Mouse (Mus musculus): Measurements from ENCODE around the gene Abcc1.
A peak's percentile ranks its signal among the peaks of the same experiment; 100 is the strongest.

Gene Abcc1

DNA sequence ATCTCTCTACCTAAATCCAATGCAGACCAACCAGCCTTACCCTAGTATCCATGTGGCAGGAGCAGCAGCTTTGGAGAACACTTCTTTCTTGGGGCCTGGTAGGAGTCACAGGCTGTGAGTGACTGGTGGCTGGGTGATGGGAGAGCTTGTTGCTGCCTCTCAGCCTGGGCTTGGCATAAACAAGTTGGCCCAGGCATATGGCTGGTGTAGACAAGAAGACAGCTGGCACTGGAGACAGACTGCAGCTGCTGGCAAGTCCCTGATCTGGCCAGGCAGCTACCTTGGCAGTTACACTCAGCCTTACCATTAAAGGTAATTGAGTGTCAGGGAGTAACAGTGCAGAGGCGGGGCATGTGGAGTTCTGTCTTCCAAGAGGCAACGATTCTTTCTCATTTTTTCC is 16.0 kb downstream of the Abcc1 start:
- DNase-seq = no peak

DNA sequence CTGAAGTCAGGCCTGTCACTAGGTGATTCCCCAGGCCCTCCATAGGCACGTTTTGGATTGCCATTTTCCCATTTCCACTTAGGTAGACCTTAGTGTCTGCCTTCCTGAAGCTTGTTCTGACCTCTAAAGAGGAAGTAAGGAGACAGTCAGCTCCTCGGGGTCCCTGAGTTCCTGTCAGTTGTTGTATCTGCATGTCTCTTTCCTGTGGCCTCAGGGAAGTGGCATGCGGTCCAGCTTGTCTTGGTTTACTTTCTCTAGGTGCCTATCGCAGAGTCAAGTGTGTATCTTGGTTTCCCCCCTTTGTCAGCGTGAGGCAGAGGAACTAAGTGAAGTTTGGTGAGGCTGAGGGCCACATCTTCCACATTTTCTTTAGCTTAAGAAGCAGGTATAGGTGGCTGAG is 17.3 kb downstream of the Abcc1 start:
- no peak for DNase-seq

DNA sequence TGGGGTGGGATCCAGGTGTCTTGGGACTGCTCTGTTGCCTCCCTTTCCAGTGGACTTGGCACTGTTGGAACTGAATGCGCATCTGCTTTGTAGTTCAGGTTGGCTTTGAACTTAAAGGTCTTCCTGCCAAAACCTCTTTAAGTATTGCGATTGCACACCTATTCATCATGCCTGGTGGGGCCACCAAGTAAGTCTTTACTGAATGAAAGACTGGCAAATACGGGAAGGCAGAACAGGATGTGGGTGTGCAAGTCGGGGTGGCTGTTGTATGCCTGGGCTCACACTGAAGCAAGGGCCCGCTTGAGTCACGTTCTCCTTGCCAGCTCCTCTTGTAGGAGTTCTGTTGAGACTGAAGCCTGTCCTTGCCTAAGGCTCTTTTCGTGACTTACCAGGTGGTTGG is 18.5 kb downstream of the Abcc1 start:
- DNase-seq = no peak

DNA sequence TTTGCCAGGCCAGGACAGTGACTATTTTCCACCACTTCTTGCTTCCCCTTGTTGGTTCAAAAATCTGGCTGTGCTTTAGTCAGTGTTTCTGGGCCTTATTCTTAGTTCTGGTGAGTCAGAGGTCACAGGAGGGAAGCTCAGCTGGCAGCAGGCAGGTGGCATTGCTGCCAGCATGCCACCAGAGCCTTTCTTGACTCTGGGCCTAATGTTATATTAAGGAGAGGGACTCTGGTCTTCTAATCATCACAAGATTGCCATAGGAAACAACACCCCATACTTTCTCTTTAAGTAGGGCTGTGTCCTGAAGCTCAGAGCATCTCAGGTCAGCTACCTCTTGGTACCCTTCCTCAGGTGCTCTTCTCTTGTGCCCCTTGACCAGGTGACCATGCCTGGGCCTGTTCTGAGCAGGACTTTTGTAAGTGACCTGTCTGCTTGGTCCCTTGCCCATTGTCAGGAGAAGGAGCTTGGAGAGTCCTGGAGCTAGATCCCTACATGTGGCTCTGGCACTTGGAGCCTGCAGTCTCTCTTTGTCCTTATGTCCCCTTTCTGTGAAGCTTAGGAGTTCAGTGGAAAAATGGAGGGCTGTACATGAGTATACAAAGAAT is 19.8 kb downstream of the Abcc1 start:
- no peak for DNase-seq

DNA sequence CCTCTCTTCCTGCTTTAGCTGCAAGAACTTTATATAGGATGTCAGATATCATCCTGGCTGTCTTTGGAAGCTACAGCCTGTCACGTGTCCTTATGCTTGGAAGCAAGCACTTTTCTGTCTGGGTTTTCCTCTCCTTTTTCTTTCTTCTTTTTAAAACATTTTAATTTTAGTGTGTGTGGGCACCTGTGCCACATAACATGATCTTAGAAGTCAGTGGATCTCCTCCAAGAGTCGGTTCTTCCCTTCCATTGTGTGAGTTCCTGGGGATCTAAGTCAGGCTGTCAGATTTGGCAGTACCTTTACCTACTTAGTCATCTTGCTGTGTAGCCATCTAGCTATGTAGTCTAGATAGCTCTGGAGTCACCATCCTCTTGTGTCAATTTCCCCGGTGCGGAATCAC is 37.9 kb downstream of the Abcc1 start:
- no peak for DNase-seq

DNA sequence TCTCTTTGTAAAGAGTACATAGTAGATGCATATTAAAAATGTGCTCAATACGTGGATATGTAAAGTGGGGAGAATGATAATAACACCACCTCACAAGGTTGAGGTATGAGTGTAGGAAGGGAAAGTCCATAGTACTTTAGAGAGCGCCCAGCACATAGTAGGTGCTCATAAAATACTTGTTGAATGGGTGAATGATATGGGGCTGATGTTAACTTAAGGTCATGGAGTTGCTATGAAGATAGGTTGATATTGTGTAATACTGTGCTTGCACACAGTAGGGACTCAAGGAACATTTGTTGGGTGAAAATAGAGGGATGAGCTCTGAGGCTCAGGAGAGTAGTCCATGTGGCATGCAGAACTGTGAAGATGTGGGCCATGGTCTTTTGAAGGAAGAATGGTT is 42.1 kb downstream of the Abcc1 start:
- no peak for DNase-seq

DNA sequence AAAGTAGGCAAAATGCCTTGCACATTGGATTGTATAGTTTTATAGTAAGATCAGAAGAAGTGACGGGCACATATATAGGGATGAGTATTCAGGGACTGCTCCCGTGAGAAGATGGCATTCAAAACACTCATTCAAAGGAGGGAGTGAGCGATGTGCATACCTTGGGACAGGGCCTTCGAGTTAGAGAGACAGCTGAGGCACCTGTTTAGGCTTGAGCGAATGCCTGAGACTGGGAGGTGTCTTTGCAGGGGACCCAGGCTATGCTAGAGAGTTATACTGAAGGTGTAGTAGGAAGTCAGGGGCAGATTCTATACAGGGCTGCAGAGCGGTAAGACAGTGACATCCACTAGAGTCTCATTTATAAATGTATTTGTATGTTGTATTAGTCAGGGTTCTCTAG is 44.3 kb downstream of the Abcc1 start:
- DNase-seq = no peak

DNA sequence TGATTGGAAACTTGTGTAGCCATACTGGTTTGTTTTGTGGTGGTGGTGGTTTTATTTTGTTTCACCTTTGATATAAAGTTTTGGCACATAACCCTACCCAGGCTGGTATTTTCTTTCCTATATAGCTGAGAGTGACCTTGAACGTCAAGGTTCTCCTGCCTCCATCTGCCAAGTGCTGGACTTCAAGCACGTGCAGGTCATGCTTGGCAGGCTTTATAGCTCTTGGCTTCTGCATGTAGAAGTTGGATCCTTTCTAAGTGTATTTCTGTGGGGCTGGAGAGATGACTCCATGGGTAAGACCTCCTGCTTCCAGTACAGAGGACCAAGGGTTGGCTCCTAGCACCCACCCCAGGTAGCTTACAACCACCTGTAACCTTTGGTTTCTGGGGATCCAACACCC is 47.8 kb downstream of the Abcc1 start:
- peak; percentile 59 for DNase-seq

DNA sequence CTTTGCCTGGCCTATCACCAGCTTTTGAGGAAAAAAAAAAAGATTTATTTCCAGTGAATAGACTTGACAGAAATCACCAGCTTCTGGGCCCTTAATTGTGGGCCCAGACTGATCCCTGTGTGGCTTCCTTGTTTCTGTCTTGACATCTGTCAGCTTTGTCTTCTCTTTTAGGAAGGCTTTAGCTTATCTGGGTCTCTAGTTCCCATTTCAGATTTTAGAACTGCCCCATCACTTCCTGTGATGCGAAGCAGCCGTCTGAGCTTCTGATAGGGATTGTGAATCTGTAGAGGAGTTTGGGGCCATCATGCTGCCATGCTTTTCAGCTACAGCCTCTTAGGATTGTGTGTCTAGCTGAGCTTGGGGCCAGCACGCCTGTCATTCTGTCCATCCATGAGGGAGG is 48.4 kb downstream of the Abcc1 start:
- no peak for DNase-seq

DNA sequence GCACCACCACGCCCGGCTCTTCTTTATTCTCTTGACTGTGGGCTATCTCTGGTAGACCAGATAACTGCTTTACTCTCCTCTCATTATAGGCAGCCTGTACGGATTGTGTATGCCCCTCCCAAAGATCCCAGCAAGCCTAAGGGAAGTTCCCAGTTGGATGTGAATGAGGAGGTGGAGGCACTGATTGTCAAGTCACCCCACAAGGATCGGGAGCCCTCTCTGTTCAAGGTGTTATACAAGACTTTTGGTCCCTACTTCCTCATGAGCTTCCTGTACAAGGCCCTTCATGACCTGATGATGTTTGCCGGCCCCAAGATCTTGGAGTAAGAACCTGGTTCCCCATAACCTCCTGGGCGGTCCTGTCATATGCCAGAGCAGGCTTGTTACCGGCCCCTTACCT is 49.3 kb downstream of the Abcc1 start:
- no peak for DNase-seq

DNA sequence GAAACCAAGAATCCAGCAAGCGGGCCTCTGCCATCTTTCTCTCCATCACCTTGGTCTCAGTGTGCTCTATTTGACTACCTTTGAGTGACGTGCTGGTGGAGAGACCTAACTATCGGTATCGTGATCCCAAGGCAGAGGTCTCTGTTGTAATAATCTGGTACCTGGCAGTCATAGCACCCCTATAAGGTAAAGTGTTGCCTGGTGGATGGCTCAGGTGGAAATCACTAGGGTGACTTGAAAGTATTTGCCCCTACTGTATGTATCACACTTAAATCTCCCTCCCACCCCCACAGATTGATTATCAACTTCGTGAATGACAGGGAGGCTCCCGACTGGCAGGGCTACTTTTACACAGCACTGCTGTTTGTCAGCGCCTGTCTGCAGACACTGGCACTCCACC is 49.8 kb downstream of the Abcc1 start:
- DNase-seq = no peak

DNA sequence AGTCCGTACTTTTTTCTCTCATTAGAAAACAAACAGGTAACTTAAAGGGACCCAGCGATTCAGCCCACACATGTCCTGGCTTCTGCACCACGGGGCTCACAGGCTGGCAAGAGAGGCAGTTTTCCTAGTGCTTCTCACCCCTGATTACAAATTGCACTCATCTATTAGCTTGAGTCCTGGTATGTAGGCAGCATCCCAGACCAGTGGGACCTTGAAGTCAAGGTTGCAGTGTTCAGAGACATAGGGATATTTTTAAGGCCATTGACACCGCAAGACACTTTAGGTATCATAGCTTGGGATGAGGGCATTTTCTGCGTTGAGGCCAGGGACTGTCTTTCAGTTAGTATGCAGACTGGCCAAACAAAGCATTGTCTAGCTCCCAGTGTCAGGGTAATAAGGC is 51.2 kb downstream of the Abcc1 start:
- no peak for DNase-seq

DNA sequence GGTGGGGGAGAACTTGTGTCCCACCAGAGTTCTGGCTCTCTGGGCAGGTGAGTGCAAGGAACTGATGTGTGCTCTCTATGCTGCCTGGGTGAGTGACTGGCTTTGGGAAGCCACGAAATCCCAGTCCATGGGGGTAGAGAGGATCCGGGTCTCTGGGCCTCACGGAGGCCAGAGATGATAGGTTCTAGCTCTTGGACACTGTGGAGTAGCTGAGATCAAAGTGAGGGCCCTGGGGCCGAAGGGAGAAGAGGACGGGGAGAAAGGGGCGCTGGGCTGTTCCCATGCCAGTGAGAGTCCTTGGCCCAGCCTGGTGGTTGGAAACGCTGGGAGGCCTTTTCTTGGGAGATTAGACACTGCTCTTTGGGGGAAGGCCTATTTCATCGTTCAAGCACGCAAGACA is 53.8 kb downstream of the Abcc1 start:
- no peak for DNase-seq

DNA sequence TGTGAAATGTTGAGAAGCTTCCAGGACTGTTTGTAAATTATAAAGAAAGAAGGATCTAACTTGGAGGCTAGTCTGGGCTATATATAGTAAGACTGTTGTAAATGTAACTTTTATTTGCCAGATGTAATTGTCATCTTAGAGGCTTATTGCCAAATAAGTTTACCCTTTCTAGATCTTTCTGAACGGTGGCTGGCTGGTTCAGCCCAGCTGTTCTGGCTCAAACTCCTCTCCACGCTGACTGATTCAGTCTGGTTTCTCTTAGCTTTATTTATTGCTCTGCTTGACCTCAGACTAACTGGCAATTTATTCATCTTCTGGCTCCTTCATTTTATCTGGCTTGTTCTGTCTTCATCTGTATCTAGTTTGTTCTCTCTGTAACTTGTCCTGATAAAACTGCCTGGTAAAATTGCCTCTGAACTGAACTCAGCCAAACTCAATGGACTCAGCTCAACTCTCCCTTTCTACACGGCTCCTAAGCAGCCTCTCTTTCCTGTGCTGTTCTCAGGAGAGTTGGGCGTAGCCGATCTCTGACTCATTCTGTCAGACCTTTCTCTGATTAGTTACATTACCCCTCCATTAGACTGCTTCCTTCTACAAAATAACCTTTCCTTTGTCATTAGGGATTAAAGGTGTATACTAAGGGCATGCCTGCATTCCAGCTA is 55.7 kb downstream of the Abcc1 start:
- no peak for DNase-seq

DNA sequence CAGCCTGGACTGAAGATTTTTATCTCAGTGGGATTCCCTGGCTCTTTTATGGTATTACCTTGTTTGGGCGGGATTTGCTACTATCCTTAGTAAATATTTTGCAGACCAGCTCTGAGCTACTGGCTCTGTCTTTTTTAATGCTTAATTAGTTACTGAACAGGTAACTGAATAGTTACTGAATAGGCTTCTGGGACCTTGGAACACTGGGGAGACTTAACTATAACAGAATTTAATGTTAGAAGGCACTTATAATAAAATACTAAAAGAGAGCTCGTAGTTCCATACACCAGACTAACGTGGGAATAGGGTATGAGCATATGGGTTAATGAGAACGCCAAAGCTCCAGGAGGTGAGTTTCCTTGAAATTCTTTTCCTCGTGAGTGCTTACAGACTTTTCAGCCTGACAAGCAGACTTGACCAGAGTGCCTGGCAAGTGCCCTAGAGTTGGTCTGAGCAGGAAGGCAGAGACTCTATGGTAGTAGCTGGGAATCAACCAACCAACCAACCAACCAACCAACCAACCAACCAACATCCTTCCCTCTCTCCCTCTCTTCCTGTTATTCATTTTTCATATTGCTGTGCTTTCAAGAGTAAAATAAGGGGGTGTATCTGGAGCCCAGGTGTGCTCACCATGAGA is 59.3 kb downstream of the Abcc1 start:
- DNase-seq = peak; percentile 69

DNA sequence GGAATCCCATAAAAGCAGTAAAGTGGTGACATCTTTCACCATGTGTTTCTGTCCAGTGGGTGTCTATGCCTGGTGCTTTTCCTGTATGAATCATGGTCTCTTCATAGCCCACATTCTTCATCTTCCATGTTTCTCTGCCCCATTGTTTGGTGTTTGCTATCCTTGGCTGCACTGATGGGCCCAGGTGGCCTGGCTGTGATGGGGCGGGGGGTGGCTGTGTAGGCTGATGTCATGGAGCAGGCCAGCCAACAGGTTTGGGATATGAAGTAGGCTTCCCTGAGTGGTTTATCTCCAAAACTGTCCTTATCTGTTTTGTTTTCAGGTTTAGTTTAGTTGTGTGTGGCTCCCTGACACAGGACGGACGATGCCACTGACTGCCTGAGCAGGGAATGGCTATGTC is 60.7 kb downstream of the Abcc1 start:
- no peak for DNase-seq

DNA sequence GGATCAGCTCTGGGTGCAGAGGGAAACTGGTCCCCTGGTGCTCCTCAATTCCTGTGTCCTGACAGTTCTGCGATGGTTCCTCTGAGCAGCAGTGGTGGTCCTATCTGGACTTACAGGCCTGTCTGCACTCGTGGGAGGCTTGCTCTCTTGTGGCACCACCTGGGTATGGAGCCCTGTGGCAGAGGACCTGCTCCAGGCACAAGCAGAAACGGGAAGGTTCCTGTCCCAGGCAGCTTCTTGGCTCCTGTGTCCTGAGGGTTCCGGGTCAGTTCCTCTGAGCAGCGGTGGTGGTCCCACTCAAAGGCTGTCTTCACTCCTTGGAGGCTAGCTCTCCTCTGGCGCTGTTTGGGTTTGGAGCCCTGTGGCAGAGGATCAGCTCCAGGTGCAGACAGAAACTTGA is 68.0 kb downstream of the Abcc1 start:
- no peak for DNase-seq

DNA sequence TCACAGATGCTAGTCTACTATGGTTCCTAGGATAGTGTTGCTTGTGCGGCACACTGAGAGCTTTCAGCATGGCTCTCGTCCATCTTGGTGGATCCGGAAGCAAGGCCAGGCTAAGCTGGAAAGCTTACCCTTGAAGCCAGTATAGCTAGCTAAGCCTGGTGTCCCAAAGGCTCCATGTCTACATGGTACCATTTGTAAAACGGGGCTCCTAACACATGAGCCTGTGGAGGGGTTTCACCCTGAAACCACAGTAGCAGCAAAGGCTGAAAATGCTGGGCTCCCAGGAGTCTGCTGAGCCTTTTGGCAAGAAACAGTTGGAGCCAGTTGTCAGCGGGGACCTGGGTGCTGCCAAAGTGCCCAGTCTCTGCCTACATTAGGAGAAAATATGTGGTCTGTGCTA is 71.6 kb downstream of the Abcc1 start:
- DNase-seq = no peak

DNA sequence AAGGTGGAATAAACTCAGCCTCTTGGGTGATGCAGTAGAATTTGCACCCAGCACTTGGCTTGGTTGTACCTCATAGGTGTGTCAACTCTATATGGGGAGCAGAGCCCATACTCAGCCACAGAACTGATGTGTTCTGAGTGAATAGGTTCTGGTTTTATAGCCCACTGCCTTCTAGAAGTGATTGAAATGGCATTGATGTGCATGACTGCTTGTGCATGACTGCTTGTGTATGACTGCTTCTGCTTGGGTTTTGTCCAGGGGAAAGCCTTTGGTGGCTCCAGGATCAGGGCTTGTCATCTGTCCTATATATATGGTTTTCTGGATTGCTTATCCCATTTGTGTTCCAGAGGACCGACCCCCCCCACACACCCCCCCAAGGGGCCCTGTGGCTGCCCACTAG is 74.2 kb downstream of the Abcc1 start:
- peak; percentile 23 for DNase-seq

DNA sequence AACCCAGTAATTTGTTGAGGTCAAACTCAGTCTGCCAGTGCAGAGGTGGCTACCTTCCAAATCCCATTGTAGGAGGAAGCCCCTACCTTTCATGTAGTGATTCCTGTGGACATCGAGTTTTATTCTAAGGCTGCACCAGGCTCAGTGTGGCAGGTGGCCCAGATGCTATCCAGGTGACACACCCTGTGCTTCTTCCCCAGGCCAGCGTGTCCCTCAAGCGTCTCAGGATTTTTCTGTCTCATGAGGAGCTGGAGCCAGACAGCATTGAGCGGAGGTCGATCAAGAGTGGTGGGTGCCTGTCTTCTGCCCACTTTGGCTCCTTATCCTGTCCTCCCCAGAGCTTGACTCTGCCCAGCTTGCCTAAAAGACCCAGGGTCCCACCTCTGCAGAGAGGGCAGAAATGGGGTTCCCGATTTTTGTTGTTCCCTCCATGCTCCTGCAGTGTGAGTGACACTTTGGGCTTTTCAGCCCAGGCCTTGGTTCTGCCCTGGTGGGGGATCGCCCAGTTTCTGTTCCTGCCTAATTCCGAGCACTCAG is 76.2 kb downstream of the Abcc1 start:
- DNase-seq = no peak

DNA sequence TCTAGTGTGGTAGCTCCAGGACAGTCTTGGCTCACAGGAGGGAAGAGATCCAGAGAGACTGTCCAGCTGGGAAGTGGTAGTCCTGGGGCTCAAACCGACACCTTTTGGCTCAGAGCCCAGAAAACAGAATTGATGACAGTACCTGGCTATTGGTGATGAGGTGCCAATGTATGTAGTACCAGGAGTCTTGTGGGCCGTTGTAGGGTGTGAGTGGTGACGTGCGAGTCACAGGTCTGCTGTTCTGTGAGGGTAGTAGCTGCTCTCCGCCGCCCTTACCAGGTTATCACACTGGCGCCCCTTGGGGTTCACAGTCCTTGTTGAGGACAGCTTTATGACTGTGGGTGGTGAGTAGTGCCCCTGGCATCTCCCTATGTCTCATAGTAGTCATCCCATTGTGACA is 77.2 kb downstream of the Abcc1 start:
- no peak for DNase-seq

DNA sequence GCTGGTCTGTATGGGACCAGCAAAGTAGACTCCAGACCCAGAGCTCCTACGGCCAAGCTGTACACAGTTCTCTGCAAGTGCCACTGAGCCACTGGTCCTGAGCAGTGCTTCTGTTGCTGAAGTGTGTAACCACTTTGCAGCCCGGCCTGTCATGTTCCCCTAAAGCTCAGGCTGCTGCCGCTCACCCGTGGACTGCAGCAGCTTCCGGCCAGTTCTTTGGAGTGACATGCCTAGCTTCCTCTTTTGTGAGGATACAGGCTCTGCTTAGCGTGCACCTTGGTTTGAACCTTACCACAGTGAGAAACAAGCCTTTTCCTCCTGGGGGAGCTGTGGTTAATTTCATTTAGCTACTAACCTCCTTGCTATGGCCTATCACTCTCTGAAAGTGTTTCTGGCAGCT is 77.7 kb downstream of the Abcc1 start:
- no peak for DNase-seq

DNA sequence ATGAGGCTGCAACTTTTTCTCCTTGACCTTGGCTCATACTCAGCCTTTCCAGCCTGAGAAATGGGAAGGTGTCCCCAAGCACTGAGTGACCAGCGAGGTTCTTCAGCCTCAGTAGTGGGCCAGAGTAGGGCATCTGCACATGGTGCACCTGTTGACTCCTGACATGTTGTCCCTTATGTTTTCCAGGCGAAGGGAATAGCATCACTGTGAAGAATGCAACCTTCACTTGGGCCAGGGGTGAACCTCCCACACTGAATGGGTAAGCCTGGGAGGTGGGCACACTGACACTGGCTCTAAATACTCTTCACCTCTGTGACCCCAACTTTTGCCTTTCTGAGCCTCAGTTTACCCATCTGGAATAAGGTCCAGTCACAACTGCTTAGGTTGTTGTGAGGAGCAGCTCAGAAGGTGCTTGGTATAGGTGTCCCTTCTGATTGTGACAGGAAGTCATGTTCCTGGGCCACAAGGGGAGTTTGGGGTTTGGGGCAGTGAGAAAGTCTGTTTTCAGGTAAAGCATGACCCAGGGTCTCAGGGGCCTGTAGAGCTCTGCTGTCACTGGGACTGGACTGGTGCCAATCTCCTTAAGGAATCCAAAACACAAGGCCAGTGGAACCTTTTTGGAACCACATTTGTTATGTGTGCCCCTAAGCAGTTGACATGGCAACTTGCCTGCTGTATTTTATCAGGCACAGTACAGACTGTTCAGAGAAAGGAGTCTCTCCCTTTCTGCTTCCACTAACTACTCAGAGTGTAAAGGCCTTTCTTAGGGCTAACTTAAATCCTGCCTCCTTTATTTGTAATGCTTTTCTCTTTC is 78.7 kb downstream of the Abcc1 start:
- no peak for DNase-seq

Measured in kidney, adult 9 months (tissue).